Mouse (Mus musculus) left cerebral cortex, adult 8-10 months (tissue): Measurements from ENCODE around the gene Mtfmt. TPM values are rescaled to one million over a fixed set of nuclear protein-coding genes. Genes with fewer than 3 reads are reported as not detected.

Source experiments
- total RNA-seq, 4 experiments: library from RNA; stranded (reverse); gene quantifications; 2 replicates each; pipeline ENCODE4 v1.2.4; 2022

Gene Mtfmt
- total RNA-seq, 4 experiments from 2014 or later: 16.4 to 20.5 (median 16.9) TPM

Other genes starting within 250 kb of the Mtfmt start
- gene Parp16, start 240.4 kb upstream of the Mtfmt start, total RNA-seq: 1 to 10 TPM; 3.4 to 4.8 (median 4.0) TPM
- under 1 TPM in 3 of 4 experiments, not detected in 1; 0.13 to 0.23 (median 0.19) TPM for gene Cilp, start 170.6 kb upstream of the Mtfmt start, total RNA-seq
- gene Clpx, start 141.5 kb upstream of the Mtfmt start, total RNA-seq: 10 to 100 TPM; 28.4 to 30.9 (median 28.9) TPM
- 10 to 100 TPM; 27.3 to 31.1 (median 27.9) TPM for gene Pdcd7, start 89.7 kb upstream of the Mtfmt start, total RNA-seq
- 1 to 10 TPM; 4.0 to 5.0 (median 4.7) TPM for gene Ubap1l, start 74.7 kb upstream of the Mtfmt start, total RNA-seq
- under 1 TPM in 3 of 4 experiments, not detected in 1; 0.11 to 0.32 (median 0.12) TPM for gene Kbtbd13, start 44.1 kb upstream of the Mtfmt start, total RNA-seq
- gene Rasl12, start 37.3 kb upstream of the Mtfmt start, total RNA-seq: 1 to 10 TPM; 2.1 to 3.4 (median 3.2) TPM
- not detected for gene Slc51b, start 12.8 kb upstream of the Mtfmt start, total RNA-seq
- gene Spg21, start 25.2 kb downstream of the Mtfmt start, total RNA-seq: 10 to 100 TPM; 33.6 to 43.7 (median 41.2) TPM
- gene Ankdd1a, start 84.4 kb downstream of the Mtfmt start, total RNA-seq: 1 to 10 TPM; 3.8 to 6.4 (median 4.8) TPM
- 10 to 100 TPM; 16.3 to 24.5 (median 18.9) TPM for gene Plekho2, start 144.3 kb downstream of the Mtfmt start, total RNA-seq
- gene Pif1, start 151.4 kb downstream of the Mtfmt start, total RNA-seq: under 1 TPM; 0.18 to 0.63 (median 0.26) TPM
- 1 to 10 TPM; 2.2 to 5.3 (median 3.0) TPM for gene Rbpms2, start 193.9 kb downstream of the Mtfmt start, total RNA-seq
- 100 to 1,000 TPM; 221 to 258 (median 249) TPM for gene Oaz2, start 232.2 kb downstream of the Mtfmt start, total RNA-seq